Mouse (Mus musculus) MEL-GATA-1-ER (cell line): ENCODE results near the gene Gm8229.
"Not testable (repeated sequence)": the region's sequence is repeated elsewhere in the genome, so short reads cannot be mapped to it uniquely, and the experiment has no call there.

ENCODE experiments used
- DNase-seq: peaks from one replicate; pipeline ENCODE4 v3.0.0-alpha.2; 2012; ENCODE audit warnings: low read depth; ENCODE audit errors: extremely low read depth

Gm8229 gene

DNA sequence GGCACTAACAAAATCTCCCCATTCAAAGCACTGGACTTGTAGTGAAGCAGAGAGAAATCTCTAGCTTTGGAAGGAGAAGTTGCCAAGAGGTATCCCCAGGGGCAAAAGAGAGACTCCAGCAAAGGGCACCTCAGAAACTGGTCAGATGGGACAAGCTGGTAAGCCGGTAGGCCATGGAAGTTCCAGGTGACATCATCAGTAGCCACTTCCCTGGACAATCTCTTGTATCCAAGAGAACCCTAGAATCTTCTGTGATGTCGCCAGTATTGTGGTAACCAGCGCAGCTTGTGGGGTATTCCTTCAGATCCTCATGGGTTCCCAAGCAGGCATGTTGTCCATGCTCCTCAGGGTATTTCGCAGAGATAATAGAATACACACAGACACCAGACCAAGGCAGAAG, at the start of gene Gm8229:
Gm8229 (plus strand) TSS at position 301 of the 400 bp plus-strand sequence.
- DNase-seq = not testable (repeated sequence)

DNA sequence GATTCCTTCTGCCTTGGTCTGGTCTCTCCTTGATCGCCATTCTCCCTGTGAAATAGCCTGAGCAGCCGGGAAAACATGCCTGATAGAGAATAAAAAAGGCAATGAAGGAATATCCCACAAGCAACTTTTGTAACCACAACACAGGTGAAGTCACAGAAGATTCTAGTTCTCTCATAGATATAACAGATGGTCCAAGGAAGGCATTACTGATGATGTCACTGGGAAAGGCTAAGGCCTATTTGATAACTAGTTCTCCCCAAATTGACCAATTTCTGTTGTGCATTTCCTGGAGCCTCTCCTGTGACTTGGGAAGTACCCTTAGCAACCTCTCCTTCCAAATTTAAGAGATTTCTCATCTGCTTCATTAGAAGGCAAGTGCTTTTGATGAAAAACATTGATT, 26.7 kb upstream of the Gm8229 start, which contains the start of gene Gm5930:
Gm5930 (minus strand) TSS at position 101 of the 400 bp plus-strand sequence.
- not testable (repeated sequence) for DNase-seq

DNA sequence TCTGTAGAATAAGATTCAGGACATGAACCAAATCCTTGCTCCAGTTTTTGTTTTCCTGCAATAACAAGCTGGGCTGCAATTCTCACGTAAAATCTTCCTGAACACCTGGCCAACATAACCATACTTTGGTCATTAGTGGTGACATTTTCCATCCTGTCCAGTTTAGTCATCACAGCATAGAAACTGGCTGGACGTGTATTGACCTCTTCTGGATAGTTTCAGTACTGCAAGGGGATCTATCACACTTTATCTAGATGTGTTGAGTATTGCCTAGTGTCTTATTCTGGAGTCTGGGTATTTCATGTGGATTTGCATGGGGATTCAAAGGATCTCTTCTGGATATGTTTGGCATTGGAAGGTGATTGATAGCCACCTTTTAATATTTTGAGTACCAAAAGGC, 3.7 kb upstream of the Gm8229 start:
- DNase-seq = not testable (repeated sequence)

DNA sequence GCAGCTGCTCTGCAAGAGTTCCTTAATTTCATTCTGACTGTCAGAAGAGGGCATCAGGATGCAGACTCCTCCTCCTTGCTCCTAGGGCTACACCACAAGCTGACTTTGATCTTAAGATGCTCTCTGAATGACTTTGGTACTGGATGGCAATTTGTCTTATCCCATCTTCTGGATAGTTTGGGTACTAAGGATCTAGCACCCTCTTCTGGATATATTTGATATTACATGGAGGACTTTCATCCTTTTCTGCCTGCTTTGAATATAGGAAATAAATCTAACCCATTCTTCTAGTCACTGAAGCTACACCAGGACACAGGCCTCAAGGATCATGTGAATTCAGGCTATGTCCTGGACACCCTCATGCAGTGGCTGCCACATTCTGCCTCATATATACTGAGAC, 2.9 kb upstream of the Gm8229 start:
- DNase-seq = not testable (repeated sequence)

DNA sequence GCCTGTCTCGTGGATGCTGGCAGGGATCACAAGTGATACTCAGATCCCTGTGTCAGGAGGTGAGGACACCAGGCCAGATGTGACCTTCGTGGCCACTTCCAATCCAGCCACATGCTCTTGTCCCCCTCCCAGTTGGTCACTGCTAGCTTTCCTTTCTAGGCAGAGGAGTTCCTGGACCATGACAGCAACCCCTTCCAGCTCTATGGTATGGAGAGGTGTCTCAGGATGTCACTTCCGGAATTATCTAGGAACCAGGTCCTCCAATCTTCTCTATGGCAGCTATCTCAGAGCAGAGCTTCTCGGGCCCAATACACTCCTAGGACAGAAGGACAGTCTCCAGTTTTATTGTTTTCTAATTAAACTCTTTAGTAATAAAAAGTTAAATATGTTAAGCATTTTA, 19.1 kb downstream of the Gm8229 start:
- not testable (repeated sequence) for DNase-seq

DNA sequence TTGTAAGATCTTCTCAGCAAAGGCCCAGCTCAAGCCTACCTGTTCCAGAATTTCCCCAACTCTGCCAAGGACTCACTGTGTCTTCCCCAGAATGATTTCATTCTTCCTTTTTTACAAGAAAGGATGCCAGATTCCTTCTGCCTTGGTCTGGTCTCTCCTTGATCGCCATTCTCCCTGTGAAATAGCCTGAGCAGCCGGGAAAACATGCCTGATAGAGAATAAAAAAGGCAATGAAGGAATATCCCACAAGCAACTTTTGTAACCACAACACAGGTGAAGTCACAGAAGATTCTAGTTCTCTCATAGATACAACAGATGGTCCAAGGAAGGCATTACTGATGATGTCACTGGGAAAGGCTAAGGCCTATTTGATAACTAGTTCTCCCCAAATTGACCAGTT, 45.4 kb downstream of the Gm8229 start, which contains the start of gene Gm3371:
Gm3371 (minus strand) TSS at position 101 of the 400 bp plus-strand sequence.
- not testable (repeated sequence) for DNase-seq
